Mouse (Mus musculus): ENCODE data around the gene Arhgap15. TPM values are rescaled to one million over a fixed set of nuclear protein-coding genes. Genes with fewer than 3 reads are reported as not detected.

Gene Arhgap15
- polyA plus RNA-seq, 1 experiment from 2014 or later: 5.2 TPM

- no peak overlapping the region for H3K27ac ChIP-seq (ENCODE audit: low read length)
- no peak for ATAC-seq (ENCODE audit: low read depth)
- whole genome bisulfite sequencing (ENCODE audit: insufficient replicate concordance): 42% methylated on average over 3 of the region's 3 CpGs
These were observed 417.2 kb downstream of the Arhgap15 start for GRCm38 (mm10) chr2:44165789-44166188.

GRCm38 (mm10) chr2:44166716-44167115, 418.1 kb downstream of the Arhgap15 start:
- Histone ChIP-seq H3K36me3 (ENCODE audit: control insufficient read depth, insufficient read depth) (no peaks in the 10 kb centered on the region), H3K4me2 (ENCODE audit: low read depth, low read length) (no peak overlapping the region), H3K9me3 (replicated peaks; ENCODE audit: control insufficient read depth, low read length) (no peaks in the 10 kb centered on the region), H3K4me3 (ENCODE audit: low read depth, low read length) (no peak overlapping the region), H3K27ac (ENCODE audit: low read length) (no peak overlapping the region), H3K27me3 (ENCODE audit: control insufficient read depth, insufficient read depth, low read depth, low read length) (no peaks in the 10 kb centered on the region), H3K9ac (ENCODE audit: low read depth, low read length) (no peak overlapping the region), H3K4me1 (ENCODE audit: control insufficient read depth, low read depth, low read length) (no peaks in the 10 kb centered on the region)
- WGBS (ENCODE audit: insufficient replicate concordance): 68% methylated on average over 4 of the region's 4 CpGs
- no peak for ATAC-seq (ENCODE audit: low read depth)

More at GRCm38 (mm10) chr2:44165789-44166188, 417.2 kb downstream of the Arhgap15 start:
- no peak overlapping the region for H3K9ac ChIP-seq (ENCODE audit: low read depth, low read length)
- no peaks in the 10 kb centered on the region for H3K27me3 ChIP-seq (ENCODE audit: control insufficient read depth, insufficient read depth, low read depth, low read length)
- H3K4me3 ChIP-seq (ENCODE audit: low read depth, low read length): no peak overlapping the region
- H3K4me1 ChIP-seq (ENCODE audit: control insufficient read depth, low read depth, low read length): no peaks in the 10 kb centered on the region
- no peak overlapping the region for H3K4me2 ChIP-seq (ENCODE audit: low read depth, low read length)
- no peaks in the 10 kb centered on the region for H3K9me3 ChIP-seq (replicated peaks; ENCODE audit: control insufficient read depth, low read length)
- no peaks in the 10 kb centered on the region for H3K36me3 ChIP-seq (ENCODE audit: control insufficient read depth, insufficient read depth)

- no peak for ATAC-seq (ENCODE audit: low read depth)
These were observed 435.9 kb downstream of the Arhgap15 start for GRCm38 (mm10) chr2:44184476-44184875.

GRCm38 (mm10) chr2:44190749-44191148, 442.1 kb downstream of the Arhgap15 start:
- Histone ChIP-seq H3K9me3 (replicated peaks; ENCODE audit: control insufficient read depth, low read length) (no peaks in the 10 kb centered on the region), H3K9ac (ENCODE audit: low read depth, low read length) (no peak overlapping the region), H3K4me2 (ENCODE audit: low read depth, low read length) (no peak overlapping the region), H3K4me3 (ENCODE audit: low read depth, low read length) (no peak overlapping the region), H3K27me3 (ENCODE audit: control insufficient read depth, insufficient read depth, low read depth, low read length) (no peaks in the 10 kb centered on the region), H3K4me1 (ENCODE audit: control insufficient read depth, low read depth, low read length) (no peaks in the 10 kb centered on the region), H3K36me3 (ENCODE audit: control insufficient read depth, insufficient read depth) (no peaks in the 10 kb centered on the region), H3K27ac (ENCODE audit: low read length) (no peak overlapping the region)
- ATAC-seq (ENCODE audit: low read depth): no peak
- 75% methylated on average over 9 of the region's 9 CpGs for WGBS (ENCODE audit: insufficient replicate concordance)

More at GRCm38 (mm10) chr2:44184476-44184875, 435.9 kb downstream of the Arhgap15 start:
- H3K36me3 ChIP-seq (ENCODE audit: control insufficient read depth, insufficient read depth): no peaks in the 10 kb centered on the region
- 67% methylated on average over 10 of the region's 10 CpGs for WGBS (ENCODE audit: insufficient replicate concordance)
- no peak overlapping the region for H3K27ac ChIP-seq (ENCODE audit: low read length)
- H3K4me2 ChIP-seq (ENCODE audit: low read depth, low read length): no peak overlapping the region
- H3K9ac ChIP-seq (ENCODE audit: low read depth, low read length): no peak overlapping the region
- H3K27me3 ChIP-seq (ENCODE audit: control insufficient read depth, insufficient read depth, low read depth, low read length): no peaks in the 10 kb centered on the region
- no peak overlapping the region for H3K4me3 ChIP-seq (ENCODE audit: low read depth, low read length)
- H3K9me3 ChIP-seq (replicated peaks; ENCODE audit: control insufficient read depth, low read length): no peaks in the 10 kb centered on the region
- no peaks in the 10 kb centered on the region for H3K4me1 ChIP-seq (ENCODE audit: control insufficient read depth, low read depth, low read length)

GRCm38 (mm10) chr2:44192058-44192457, 443.4 kb downstream of the Arhgap15 start:
- WGBS (ENCODE audit: insufficient replicate concordance): 53% methylated on average over 3 of the region's 3 CpGs
- Histone ChIP-seq H3K27me3 (ENCODE audit: control insufficient read depth, insufficient read depth, low read depth, low read length) (no peaks in the 10 kb centered on the region), H3K4me2 (ENCODE audit: low read depth, low read length) (no peak overlapping the region), H3K36me3 (ENCODE audit: control insufficient read depth, insufficient read depth) (no peaks in the 10 kb centered on the region), H3K27ac (ENCODE audit: low read length) (no peak overlapping the region), H3K9me3 (replicated peaks; ENCODE audit: control insufficient read depth, low read length) (no peaks in the 10 kb centered on the region), H3K4me3 (ENCODE audit: low read depth, low read length) (no peak overlapping the region), H3K9ac (ENCODE audit: low read depth, low read length) (no peak overlapping the region), H3K4me1 (ENCODE audit: control insufficient read depth, low read depth, low read length) (no peaks in the 10 kb centered on the region)
- no peak for ATAC-seq (ENCODE audit: low read depth)

GRCm38 (mm10) chr2:44215506-44215905, 466.9 kb downstream of the Arhgap15 start:
- H3K9me3 ChIP-seq (replicated peaks; ENCODE audit: control insufficient read depth, low read length): no peaks in the 10 kb centered on the region
- no peak overlapping the region for H3K4me3 ChIP-seq (ENCODE audit: low read depth, low read length)
- no peak overlapping the region for H3K27ac ChIP-seq (ENCODE audit: low read length)
- no peak overlapping the region for H3K4me2 ChIP-seq (ENCODE audit: low read depth, low read length)
- no peaks in the 10 kb centered on the region for H3K4me1 ChIP-seq (ENCODE audit: control insufficient read depth, low read depth, low read length)
- H3K9ac ChIP-seq (ENCODE audit: low read depth, low read length): no peak overlapping the region
- WGBS (ENCODE audit: insufficient replicate concordance): 82% methylated on average over 7 of the region's 7 CpGs
- no peak for ATAC-seq (ENCODE audit: low read depth)
- no peaks in the 10 kb centered on the region for H3K27me3 ChIP-seq (ENCODE audit: control insufficient read depth, insufficient read depth, low read depth, low read length)
- no peaks in the 10 kb centered on the region for H3K36me3 ChIP-seq (ENCODE audit: control insufficient read depth, insufficient read depth)

- no peak overlapping the region for H3K27ac ChIP-seq (ENCODE audit: low read length)
- no peak overlapping the region for H3K4me3 ChIP-seq (ENCODE audit: low read depth, low read length)
- no peaks in the 10 kb centered on the region for H3K4me1 ChIP-seq (ENCODE audit: control insufficient read depth, low read depth, low read length)
- H3K9ac ChIP-seq (ENCODE audit: low read depth, low read length): no peak overlapping the region
- no peaks in the 10 kb centered on the region for H3K27me3 ChIP-seq (ENCODE audit: control insufficient read depth, insufficient read depth, low read depth, low read length)
- no peaks in the 10 kb centered on the region for H3K36me3 ChIP-seq (ENCODE audit: control insufficient read depth, insufficient read depth)
- H3K9me3 ChIP-seq (replicated peaks; ENCODE audit: control insufficient read depth, low read length): no peaks in the 10 kb centered on the region
- H3K4me2 ChIP-seq (ENCODE audit: low read depth, low read length): no peak overlapping the region
- no peak for ATAC-seq (ENCODE audit: low read depth)
- WGBS (ENCODE audit: insufficient replicate concordance): 81% methylated on average over 6 of the region's 6 CpGs
These were observed 469.2 kb downstream of the Arhgap15 start for GRCm38 (mm10) chr2:44217811-44218210.

GRCm38 (mm10) chr2:44218317-44218716, 469.7 kb downstream of the Arhgap15 start:
- no peak for ATAC-seq (ENCODE audit: low read depth)
- Histone ChIP-seq H3K4me2 (ENCODE audit: low read depth, low read length) (no peak overlapping the region), H3K27ac (ENCODE audit: low read length) (no peak overlapping the region), H3K4me1 (ENCODE audit: control insufficient read depth, low read depth, low read length) (no peaks in the 10 kb centered on the region), H3K9ac (ENCODE audit: low read depth, low read length) (no peak overlapping the region), H3K27me3 (ENCODE audit: control insufficient read depth, insufficient read depth, low read depth, low read length) (no peaks in the 10 kb centered on the region), H3K36me3 (ENCODE audit: control insufficient read depth, insufficient read depth) (no peaks in the 10 kb centered on the region), H3K9me3 (replicated peaks; ENCODE audit: control insufficient read depth, low read length) (no peaks in the 10 kb centered on the region), H3K4me3 (ENCODE audit: low read depth, low read length) (no peak overlapping the region)
- 49% methylated on average over 8 of the region's 8 CpGs for WGBS (ENCODE audit: insufficient replicate concordance)

- Histone ChIP-seq H3K27me3 (ENCODE audit: control insufficient read depth, insufficient read depth, low read depth, low read length) (no peaks in the 10 kb centered on the region), H3K9me3 (replicated peaks; ENCODE audit: control insufficient read depth, low read length) (no peaks in the 10 kb centered on the region), H3K36me3 (ENCODE audit: control insufficient read depth, insufficient read depth) (no peaks in the 10 kb centered on the region), H3K4me1 (ENCODE audit: control insufficient read depth, low read depth, low read length) (no peaks in the 10 kb centered on the region), H3K27ac (ENCODE audit: low read length) (no peak overlapping the region), H3K4me2 (ENCODE audit: low read depth, low read length) (no peak overlapping the region), H3K4me3 (ENCODE audit: low read depth, low read length) (no peak overlapping the region), H3K9ac (ENCODE audit: low read depth, low read length) (no peak overlapping the region)
- ATAC-seq (ENCODE audit: low read depth): no peak
- 48% methylated on average over 2 of the region's 2 CpGs for WGBS (ENCODE audit: insufficient replicate concordance)
These were observed 473.1 kb downstream of the Arhgap15 start for GRCm38 (mm10) chr2:44221686-44222085.

All from liver, embryonic 16.5 days (tissue).